18 mouse cellular contexts compared by ENCODE assay signal in the genomic region with DNA sequence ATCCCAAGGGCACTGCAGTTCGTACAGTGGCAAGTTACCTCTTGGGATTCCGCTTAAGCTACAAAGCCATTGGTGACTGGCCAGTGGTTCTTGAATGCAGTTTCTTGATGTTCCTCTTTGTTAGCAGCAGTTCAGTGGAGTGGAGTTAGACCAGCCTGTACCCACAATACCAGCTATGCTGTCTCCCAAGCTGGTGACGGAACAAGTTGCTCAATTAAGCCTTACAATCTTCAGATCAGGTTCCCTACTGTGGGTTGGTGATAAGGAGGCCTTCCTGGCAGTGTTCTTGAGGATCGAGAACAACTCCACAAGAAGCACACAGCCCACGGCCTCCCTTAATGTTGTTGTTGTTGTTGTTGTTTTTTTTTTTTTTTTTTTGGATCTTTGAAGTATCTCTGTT.
DNase-seq lines count a peak whose midpoint lies in the region; ATAC-seq lines count a peak whose summit lies in the region.
"Had no signal": no experiment of that assay in that cellular context is flagged by ENCODE, and none has a peak within 500 bp of the region (broad histone marks: within the 10 kb centered on the region; RNA-seq: fewer than 3 reads in every experiment).

No protein-coding gene starts in this region.

- H3K9ac ChIP-seq in liver, embryonic 16.5 days (ENCODE audit: low read depth, low read length) = no peak overlapping the region
- H3K9ac ChIP-seq: forebrain, embryonic 13.5 days; hindbrain, embryonic 14.5 days; intestine, embryonic 15.5 days; kidney, embryonic 15.5 days; lung, embryonic 14.5 days had no signal

- ATAC-seq in common myeloid progenitor, adult 5-6 weeks (replicated peaks; ENCODE audit: low read depth, poor library complexity, severe bottlenecking) = peak; percentile 69
- peak; percentile 75 for ATAC-seq in liver, embryonic 16.5 days (ENCODE audit: low read depth)
- peak; percentile 40; the same call in 1 of the 2 replicates for ATAC-seq in neutrophil, adult 5-6 weeks (ENCODE audit: extremely low read depth, insufficient number of reproducible peaks, low FRiP score, poor library complexity, severe bottlenecking)
- ATAC-seq: forebrain, embryonic 13.5 days; intestine, embryonic 15.5 days; midbrain, embryonic 16.5 days had no signal

- no peaks in the 10 kb centered on the region for H3K36me3 ChIP-seq in liver, embryonic 16.5 days (ENCODE audit: control insufficient read depth, insufficient read depth)
- H3K36me3 ChIP-seq: intestine, embryonic 15.5 days had no signal

- H3K9me3 ChIP-seq in liver, embryonic 16.5 days (replicated peaks; ENCODE audit: control insufficient read depth, low read length) = 0 out of 2 replicates have a peak, but pooled peaks cover 2% of the 10 kb centered on the region
- H3K9me3 ChIP-seq: forebrain, embryonic 13.5 days; intestine, embryonic 15.5 days; kidney, embryonic 15.5 days; limb, embryonic 10.5 days had no signal

- no peak overlapping the region for H3K4me2 ChIP-seq in liver, embryonic 16.5 days (ENCODE audit: low read depth, low read length)
- H3K4me2 ChIP-seq: forebrain, embryonic 13.5 days; hindbrain, embryonic 14.5 days; intestine, embryonic 15.5 days; kidney, embryonic 15.5 days; lung, embryonic 14.5 days had no signal

- peak; percentile 47 for DNase-seq in lung, postnatal 36 days
- no peak for DNase-seq in lung, adult 18-20 months
- DNase-seq in urinary bladder, postnatal 4 days (ENCODE audit: low spot score in 2 of 2) = no peak
- no peak for DNase-seq in frontal cortex, postnatal 14 days (ENCODE audit: low spot score in 2 of 2)
- DNase-seq in kidney, postnatal 10 days = no peak
- DNase-seq: adrenal gland, adult 8-10 months; cerebellum, adult 9-10 months; lung, embryonic 14.5 days; thymus, postnatal 14 days had no signal

- no peak overlapping the region for H3K4me3 ChIP-seq in liver, embryonic 16.5 days (ENCODE audit: low read depth, low read length)
- H3K4me3 ChIP-seq: forebrain, embryonic 13.5 days; intestine, embryonic 15.5 days; kidney, embryonic 15.5 days; limb, embryonic 10.5 days had no signal

- no peaks in the 10 kb centered on the region for H3K27me3 ChIP-seq in liver, embryonic 16.5 days (ENCODE audit: control insufficient read depth, insufficient read depth, low read depth, low read length)
- H3K27me3 ChIP-seq: forebrain, embryonic 13.5 days; intestine, embryonic 15.5 days; kidney, embryonic 15.5 days had no signal

- WGBS in liver, embryonic 16.5 days (ENCODE audit: insufficient replicate concordance) = 35% methylated on average over 5 of the region's 5 CpGs

- peak overlapping the region; percentile 40; the same call in 1 of the 2 replicates for H3K27ac ChIP-seq in liver, embryonic 16.5 days (ENCODE audit: low read length)
- H3K27ac ChIP-seq: forebrain, embryonic 13.5 days; hindbrain, embryonic 14.5 days; intestine, embryonic 15.5 days; kidney, embryonic 15.5 days; limb, embryonic 10.5 days had no signal

- H3K4me1 ChIP-seq in liver, embryonic 16.5 days (ENCODE audit: control insufficient read depth, low read depth, low read length) = peaks cover 14% of the 10 kb centered on the region
- H3K4me1 ChIP-seq: intestine, embryonic 15.5 days had no signal
